Mouse (Mus musculus): Measurements from ENCODE around the gene Ubqln4.

GRCm38 (mm10) chr3:88556616-88557015 is 3.1 kb downstream of the Ubqln4 start:
- TF ChIP-seq MAFK (IDR thresholded peaks at IDR 0.05; ENCODE audit: insufficient read depth, low read depth, low read length) (no peak), ZC3H11A (IDR thresholded peaks at IDR 0.05; ENCODE audit: borderline replicate concordance, low read depth, low read length) (no peak)
